Mouse (Mus musculus): ENCODE measurements at regions not wholly inside any gene's neighbourhood (a gene's known extent, or its start where the extent isn't known, plus 50 kb on each side); places are given as distances from the start of the nearest gene placed in this dataset.

- TF ChIP-seq EP300 (IDR thresholded peaks at IDR 0.05) (no peak), CTCF (IDR thresholded peaks at IDR 0.05) (no peak)
These were observed 68.3 kb upstream of the Pitrm1 start for GRCm38 (mm10) chr13:6479667-6480066.
